Mouse (Mus musculus) frontal cortex, adult (tissue): ENCODE data around the gene Gse1.

Experiments
- ATAC-seq: cut with Nextera tagmentation; 2 replicates; pipeline ENCODE4 v1.9.2; 2017; ENCODE audit warnings: mild to moderate bottlenecking, moderate library complexity, mixed read lengths; ENCODE audit not compliant: low TSS enrichment

Gse1 gene

DNA sequence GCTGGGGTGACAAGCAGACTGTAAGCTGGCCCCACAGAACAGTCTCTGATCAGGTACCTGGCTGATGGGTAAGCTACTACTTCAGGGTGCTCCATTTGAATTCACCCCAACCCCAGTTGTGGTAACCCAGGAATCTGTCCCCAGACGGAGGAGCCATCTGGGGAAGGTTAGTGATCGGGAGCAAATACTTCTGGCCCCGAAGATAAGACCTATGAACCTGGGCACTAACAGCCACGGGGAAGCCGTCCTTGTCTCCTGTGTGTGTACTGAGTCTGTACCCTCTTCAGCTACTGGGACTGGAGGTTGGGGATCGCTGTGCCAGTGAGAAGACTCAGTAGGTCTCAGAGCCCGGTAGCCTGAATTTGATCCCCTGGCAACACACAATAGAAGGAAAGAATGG, 173.5 kb downstream of the Gse1 start:
- no peak for ATAC-seq

DNA sequence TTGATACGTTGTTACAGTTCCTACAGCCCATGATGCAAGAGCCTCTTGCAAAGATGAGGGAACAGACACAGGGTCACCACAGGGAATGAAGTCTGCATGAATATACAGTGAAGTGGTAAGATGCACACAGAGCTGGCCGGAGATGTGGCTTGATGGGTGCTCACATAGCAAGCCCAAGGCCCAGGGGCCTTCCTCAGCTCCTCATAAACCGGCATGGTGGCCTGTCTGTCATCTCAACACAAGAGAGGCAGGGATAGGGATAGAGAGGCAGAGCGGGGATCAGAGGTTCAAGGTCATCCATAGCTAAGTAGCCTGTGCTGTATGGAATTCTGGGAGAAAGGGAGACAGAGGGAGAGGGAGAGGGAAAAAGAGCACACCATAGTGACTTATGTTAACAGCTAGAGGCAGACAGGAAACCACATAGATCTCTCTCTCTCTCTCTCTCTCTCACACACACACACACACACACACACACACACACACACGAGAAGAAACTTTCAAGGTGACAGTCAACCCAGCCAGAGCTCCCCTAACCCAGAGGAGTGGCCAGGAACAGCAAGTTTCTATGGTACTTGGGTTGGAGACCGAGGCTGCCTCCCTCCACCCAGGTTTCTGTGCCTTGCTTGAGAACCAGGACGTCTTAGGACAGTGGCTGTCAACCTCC, 175.5 kb downstream of the Gse1 start:
- no peak for ATAC-seq

DNA sequence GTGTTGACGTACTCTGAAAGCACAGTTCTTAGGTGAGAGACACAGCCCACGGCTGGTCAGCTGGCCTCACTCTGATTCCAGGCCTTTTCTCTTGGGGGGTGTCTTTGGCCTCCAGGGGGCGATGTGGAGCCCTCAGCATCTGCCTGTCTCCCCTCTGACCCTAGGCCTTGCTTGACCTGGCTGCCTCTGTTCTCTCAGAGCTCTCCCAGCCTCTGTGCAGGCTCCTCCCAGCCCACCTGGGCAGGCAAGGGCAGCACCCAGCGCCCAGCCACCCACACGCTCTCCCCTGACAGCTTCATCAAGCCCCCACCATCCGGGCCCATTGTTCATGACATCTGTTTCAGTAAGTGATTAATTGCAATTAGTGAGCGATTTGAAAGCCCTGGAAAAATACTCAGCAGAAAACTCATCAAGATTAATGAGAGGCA, 176.4 kb downstream of the Gse1 start:
- no peak for ATAC-seq

DNA sequence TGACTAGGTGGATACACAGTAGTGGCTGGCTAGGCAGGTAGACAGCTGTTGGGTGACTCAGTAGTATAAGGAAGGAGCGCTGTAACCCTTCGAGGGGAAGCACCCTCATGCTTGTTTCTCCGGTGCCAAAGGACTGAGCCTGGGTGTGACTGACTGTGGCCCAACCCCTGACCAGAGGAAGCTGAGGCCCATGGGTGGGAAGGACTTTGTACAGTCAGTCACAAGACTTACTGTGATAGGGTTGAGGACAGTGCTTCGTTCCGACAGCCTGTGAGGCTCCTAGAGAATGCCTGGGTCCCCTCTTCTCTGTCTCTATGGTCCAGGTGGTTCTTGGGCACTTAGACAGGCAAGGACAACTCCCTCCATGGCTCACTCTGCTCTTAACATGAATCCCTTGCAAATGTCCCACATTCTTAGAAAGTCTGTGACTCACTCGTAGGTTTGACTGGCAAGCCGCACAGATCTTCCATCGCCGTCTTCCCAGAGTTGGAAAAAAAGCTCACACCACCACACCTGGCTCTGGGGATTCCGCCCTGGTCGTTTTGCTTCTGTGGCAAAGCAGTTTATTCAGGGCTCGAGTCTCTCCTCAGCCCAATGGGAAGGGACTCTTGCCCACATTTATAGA, 177.9 kb downstream of the Gse1 start:
- ATAC-seq, result peak; percentile 65

DNA sequence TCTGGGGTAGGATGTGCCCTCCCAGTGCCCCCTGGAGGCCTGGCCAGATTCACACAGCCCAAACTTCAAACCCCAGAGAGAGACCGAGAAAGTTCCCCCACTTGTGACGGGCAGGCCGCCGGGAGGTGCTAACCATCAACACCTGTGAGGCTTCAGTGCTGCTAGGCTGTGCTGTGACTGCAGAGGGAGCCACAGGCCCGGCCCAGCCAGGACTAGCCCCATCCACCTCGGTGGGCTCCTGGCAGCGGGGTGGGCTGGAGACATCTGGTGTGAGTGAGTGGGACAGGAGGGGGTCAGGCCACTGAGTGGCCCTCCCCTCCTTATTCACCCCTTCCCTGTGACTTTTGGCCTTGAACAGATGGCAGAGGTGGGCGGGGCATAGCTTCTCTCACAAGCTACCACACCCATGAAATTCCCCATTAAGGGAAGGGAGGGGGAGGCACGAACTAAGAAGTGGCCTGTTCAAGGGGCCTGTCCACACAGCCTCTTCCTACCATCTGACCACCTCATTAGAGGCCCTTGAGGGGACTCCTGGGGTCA, 179.5 kb downstream of the Gse1 start:
- ATAC-seq, result no peak

DNA sequence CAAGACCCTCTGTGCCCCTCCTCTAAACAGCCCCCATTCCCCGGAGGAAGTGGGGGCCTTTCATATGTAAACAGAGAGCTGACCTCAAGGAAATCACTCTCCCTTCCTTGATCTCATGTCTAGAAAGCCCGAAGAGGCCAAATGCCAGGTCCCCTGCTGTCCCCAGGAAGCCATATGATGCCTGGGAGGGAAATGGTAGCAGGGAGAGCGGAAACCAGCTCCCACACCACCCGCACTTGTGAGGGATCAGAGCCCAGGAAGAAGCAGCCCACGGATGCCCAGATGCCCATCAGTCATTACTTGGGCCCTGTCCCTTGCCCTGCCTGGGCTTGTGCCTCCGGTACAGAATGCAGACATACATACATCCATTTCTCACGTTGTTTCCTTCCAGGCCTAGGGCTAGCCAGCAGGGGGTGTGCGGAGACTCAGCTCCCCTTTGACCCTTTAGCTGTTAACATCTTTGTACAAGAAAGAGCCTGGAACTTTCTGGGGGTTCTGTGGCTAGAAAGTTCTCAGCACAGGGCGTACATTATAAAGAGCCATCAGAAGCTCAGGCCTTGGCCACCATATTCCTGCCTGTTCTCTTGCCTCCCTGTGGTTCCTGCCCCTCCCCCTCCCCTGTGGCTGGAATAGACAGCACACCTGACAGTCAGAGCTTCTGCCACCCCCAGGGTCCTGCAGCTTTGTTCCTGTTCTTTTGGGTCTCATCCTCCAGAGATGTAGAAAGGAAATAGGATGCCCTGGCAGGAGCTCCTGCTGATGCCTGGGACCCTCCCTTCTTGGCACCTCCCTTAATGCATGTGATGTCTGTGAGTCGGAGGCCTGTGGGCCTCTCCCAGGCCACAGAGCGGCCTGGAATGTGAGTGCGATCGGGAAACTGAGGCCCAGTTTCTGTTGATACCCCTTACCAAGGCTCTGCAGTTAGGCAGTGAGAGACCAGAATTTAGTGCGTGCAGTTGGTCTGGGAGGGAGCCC, 180.3 kb downstream of the Gse1 start:
- no peak for ATAC-seq

DNA sequence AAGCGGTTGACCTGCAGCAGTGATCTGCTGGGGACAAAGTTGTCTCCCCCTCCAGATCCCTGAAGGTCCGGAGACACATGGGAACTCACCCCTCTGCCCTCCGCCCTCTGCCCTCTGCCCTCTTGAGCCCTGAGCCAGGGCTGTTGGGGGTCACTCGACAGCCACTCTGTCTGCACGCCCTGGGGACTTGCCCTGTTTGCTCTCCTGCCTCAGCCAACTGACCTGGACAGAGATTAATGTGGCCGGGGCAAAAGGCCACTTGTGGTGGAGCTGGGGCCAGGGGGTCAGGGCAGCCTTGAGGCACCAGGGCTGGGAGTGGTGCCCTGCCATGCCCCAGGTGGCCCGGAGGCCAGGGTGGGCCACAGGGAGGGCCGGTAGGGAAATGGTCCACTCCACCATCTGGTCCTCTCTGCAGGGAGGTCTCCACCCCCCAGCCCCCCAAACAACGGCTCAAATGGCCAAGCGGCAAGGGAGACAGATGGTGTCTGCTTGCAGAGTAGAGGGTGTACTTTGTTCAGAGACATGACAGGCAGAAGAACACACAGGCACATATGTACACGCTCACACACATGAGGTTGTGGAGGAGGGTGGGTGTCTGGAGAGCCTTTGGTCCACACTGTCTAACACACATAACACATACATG, 181.2 kb downstream of the Gse1 start:
- ATAC-seq, result no peak

DNA sequence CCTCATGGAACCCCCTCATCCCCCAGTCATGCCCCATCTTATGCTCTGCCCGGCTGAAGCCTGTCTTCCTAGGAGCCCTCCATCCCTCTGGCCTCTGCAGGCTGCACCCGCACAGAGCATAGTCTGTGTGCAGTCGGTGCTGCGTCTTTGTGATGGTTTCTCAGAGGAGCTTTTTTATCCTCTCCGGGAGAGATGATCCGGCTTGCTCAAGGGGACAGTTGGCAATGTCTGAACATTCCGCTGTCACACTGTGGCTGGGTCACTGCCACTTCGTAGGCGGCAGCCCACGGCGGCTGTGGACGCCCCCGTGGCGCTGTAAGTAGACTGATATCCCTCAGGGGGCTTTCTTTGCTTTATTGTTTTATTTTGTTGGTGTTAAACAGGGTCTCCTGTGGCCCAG, 182.8 kb downstream of the Gse1 start:
- ATAC-seq, result no peak

DNA sequence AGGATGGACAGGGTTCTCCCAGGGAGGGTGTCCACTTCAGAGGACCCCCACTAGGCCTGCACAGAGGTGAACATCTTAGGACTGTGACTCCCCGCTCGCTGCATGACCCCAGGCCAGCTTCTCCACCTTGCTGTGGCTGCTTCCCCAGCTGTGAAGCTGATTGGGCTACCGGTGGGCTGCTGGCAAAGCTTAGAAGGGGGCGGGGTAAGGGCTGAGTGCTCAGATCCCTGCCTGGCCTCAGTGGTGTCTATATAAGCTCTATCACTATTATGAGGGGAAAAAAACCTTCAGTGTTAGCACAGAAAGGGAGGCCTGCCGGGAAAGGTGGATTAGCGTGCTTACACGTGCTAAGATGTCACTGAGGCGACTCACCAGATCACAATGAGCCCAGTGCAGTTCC, 183.6 kb downstream of the Gse1 start:
- no peak for ATAC-seq

DNA sequence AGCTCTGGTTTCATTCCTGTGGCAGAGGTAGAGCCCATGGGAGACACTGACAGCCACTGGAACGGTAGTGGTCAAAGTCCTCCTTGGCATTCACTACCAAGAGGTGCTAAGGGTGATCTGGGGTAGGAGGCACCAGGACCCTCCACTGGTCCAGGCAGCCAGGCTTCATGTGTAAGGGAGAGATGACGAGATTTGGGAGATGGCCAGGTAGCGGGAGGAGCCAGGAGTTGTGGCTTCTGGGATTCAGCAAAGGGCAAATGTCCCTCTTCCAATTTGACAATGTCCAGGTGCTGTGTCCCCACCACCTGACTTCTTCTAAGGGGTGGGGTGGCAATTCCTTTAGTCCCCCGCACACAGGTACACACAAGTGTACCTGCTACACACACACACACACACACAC, 184.1 kb downstream of the Gse1 start:
- ATAC-seq, result no peak

DNA sequence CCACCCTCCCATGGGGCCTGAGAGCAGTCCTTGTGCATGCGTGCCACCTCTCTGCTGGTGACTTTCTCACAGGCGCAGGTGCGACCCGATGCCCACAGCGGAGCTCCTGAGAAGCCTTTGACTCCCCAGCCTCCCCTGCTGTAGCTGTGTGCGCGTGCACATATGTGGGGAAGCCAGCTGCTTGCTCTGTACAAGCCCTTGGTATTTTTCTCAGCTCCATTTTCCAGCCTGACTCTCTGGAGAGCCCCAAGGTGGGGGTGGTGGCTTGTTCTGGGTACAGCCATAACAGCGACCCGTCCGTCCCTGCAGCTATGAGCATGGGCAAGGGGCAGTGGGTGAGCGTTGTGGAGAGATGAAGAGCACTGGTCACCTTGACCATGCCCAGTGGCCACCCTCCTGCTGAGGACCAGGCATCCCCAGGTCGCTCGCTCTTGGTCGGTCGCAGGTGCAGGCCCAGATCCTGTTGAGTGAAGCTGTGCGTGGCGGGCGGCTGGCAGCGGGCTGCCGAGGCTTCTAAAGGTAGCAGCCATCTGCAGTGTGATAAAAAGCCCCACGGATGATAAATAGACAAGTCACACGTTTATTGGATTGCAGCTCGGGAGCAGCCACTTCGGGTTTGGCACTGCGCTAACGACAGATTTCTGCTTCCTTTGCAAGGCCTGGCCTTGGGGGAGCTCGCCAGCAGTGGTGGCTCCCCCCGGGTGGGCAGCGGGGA, 184.8 kb downstream of the Gse1 start:
- ATAC-seq, result peak; percentile 45

DNA sequence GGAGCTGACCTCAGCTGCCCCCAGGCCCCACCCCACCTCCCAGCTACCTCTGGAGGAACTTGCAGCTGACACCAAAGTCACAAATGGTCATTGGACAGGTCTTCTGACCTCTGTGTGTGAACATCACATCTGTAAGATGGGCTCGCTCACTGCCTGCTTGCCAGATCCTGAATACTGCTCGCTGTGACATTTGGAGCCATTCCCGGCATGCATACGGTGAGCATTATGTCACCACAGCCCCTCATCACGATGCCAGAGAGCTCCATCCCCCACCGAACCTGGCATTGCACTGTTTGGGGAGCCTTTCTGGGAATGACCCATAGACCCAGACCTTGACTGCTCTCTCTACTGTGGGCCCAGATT, 185.4 kb downstream of the Gse1 start:
- ATAC-seq, result no peak

DNA sequence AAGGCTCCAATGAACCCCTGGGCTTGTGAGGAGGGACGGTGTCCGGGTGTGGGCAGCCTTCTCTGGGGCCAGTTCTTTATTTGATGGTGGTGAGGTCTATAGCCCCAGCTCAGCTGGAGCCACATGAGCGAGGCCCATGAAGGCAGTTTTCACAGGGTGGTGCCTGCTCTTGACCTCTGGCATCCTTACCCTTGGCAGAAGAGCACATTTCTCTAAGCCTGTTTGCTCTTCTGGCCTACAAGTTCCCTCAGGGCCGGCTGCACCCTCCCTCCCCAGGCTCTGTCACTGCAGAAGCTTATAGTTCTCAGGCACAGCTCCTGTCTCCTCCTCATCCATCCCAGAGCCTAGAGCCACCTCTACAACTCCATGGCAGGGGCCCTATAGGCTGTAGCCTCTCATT, 186.0 kb downstream of the Gse1 start:
- no peak for ATAC-seq

DNA sequence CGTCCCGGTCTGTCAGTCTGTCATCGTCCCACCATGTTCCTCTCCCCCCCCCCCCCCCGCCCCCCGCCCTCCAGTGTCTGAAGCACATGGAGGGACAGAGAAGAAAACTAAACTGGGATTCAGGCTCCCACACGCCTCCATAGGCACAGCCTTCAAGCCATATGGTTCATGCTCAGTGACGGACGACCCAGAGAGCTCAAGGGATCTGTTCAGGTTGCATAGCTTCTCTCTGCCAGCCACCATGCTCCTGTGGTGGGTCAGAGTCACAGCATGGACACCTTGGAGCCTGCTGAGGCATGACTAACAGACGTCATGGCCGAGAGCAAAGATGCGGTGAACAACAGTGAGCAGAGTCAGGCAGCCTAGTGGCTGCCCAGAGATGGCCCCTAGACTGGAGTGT, 187.2 kb downstream of the Gse1 start:
- ATAC-seq, result peak; percentile 24; the same call in 1 of the 2 replicates

DNA sequence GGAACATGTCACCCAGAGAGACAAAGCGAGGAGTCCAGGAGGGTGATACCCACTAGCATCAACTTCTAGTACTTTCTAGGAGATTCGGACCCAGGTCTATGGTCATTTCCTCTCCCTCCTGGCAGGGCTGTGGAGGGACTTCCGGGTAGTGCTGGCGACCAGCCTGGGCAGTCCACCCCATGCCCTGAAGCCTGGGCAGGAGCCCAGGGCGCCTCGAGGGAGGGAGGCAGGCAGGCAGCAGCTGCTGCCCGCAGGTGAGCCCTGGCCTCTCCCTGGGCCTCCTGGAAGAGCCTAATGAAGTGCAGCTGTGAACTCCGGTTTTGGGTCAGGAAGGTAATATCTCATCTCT, 187.9 kb downstream of the Gse1 start:
- ATAC-seq, result no peak

DNA sequence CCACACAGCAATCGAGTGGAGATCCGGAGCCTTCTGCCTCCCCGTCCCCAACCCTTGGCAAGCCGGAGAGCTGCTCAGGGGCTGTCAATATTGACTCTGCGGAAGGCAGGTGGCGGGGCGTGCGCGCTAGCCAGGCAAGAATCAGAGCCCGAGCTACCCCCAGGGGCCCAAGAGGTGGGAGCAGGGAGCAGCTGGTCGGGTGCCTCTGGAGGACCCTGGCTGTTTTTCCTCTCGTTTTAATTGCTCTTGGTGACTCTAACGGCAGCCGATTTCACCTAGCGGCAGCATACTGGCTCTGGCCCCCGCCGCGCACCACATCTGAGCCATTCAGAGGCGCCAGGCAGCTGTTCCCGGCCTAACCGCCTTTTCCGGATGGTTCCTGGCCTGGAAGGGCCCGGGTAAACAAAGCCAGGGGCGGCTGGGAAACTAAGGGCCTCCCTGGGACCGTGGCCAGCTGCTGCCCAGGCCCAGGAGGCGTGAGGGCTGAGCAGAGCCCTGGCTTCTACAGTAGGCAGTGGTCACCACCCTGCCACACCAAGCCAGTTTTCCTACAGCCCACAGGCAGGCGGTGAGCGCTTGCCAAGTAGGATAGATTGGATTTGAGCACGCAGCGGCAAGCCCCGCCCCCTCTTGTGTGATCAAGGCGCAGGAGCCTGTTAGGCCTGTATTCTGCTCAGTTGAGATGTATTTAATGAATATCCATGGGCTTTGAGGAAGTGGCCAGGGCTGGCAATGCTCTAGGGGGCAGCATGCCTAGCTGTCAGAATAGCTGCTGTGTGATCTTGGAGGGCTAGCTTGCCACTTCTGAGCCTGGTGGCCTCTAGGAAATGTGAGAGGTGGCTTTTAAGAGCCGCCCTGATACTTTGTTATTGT, 188.5 kb downstream of the Gse1 start:
- no peak; the same call in 1 of the 2 replicates for ATAC-seq

DNA sequence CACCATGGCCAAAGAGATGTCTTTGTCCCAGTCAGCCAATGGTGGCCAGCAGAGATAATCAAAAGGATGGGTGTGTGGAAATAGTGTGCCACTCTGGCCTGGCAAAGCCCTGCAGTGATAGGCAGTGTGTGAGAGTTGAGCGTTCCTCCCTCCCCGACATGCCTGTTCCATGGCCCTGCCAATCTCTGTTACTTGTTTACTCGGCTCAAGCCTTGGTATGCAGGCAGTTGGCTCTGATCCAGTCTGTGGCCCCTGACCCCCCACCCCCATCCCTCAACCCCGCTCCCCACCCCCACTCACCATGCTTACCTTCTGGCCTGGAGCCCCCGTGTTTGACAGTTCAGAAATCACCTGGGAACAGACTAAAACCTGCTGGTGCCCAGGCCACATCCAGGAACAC, 189.9 kb downstream of the Gse1 start:
- no peak for ATAC-seq

DNA sequence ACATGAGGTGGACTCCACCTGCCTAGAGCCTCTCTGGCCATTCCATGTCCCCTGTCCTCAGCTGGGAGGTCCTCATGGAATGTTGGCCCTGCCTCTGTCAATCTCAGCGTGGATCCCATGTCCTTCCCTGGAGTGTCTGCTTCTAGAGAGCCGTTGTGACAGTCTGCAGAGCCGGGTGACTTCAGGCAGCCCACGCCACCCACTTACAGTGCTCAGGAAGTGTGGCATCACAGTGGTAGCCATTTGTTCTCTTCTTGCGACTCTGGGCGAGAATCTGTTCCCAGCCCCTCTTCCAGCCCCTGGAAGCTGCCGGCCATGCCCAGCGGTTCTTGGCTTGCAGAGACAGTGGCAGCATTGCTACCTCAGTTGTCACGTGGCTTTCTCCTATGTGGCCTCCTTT, 191.4 kb downstream of the Gse1 start:
- ATAC-seq, result peak; percentile 13; the same call in 1 of the 2 replicates

DNA sequence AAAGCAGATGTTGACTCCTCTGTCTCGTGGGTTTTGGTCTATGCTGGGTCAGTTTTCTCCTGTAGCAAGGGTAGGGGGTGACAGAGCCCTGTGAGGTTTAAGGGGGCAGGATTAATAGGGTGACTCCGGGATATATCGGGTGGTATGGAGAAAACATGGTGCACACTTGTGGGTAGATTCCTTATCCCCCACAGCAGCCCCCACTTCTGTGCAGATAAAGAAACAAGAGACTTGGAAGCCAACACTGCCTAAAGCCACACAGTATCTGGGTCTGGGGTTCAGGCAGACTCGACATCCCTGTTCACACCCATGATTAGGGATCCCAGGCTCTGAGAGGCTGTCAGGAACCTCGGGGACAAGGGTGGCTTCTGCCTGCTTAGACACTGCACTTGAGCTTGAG, 192.0 kb downstream of the Gse1 start:
- ATAC-seq, result no peak

DNA sequence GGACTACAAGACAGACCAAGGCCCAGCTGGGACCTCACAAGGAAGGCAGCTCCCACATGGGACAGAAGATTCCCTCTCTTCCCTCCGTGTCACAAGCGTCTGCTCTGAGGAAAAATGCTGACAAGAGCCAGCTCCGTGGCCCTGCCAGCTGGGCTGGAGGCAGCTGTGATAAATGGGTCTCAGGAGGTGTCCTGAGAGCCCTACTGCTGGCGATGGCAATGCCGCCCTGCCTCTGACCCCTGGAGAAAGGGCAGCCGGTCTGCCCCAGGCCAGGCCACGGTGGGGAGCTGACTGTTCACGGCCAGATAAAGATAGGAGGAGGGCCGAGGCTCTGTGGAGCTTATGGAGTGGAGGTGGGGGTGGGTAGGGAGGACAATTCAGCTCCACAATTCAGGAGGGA, 193.4 kb downstream of the Gse1 start:
- ATAC-seq, result no peak
